Mouse (Mus musculus): ENCODE data around the gene Calm5. TPM values are rescaled to one million over a fixed set of nuclear protein-coding genes. Genes with fewer than 3 reads are reported as not detected.

Gene Calm5
- total RNA-seq, 2 experiments from 2014 or later = not detected

Other genes starting within 250 kb of the Calm5 start
- gene Fam208b, start 243.1 kb upstream of the Calm5 start, total RNA-seq (2015) = 27.4 and 28.6 TPM in 2 replicates
- gene Fam208b, start 243.1 kb upstream of the Calm5 start, total RNA-seq (2017) = 16.7 and 20.6 TPM in 2 replicates
- 5.6 and 9.0 TPM in 2 replicates for gene Asb13, start 220.1 kb upstream of the Calm5 start, total RNA-seq (2015)
- gene Asb13, start 220.1 kb upstream of the Calm5 start, total RNA-seq (2017) = 2.7 and 4.0 TPM in 2 replicates
- gene Calml3, start 49.9 kb upstream of the Calm5 start, total RNA-seq (2015) = not detected in 2 replicates
- not detected in 2 replicates for gene Calml3, start 49.9 kb upstream of the Calm5 start, total RNA-seq (2017)
- gene Calm4, start 16.4 kb upstream of the Calm5 start, total RNA-seq (2015) = not detected in 2 replicates
- gene Calm4, start 16.4 kb upstream of the Calm5 start, total RNA-seq (2017) = not detected in 2 replicates
- gene Net1, start 64.0 kb downstream of the Calm5 start, total RNA-seq (2015) = 31.1 and 38.0 TPM in 2 replicates
- 81.2 and 102 TPM in 2 replicates for gene Net1, start 64.0 kb downstream of the Calm5 start, total RNA-seq (2017)
- not detected in 2 replicates for gene Tubal3, start 64.1 kb downstream of the Calm5 start, total RNA-seq (2015)
- gene Tubal3, start 64.1 kb downstream of the Calm5 start, total RNA-seq (2017) = not detected in 2 replicates
- not detected in 2 replicates for gene Ucn3, start 91.2 kb downstream of the Calm5 start, total RNA-seq (2015)
- gene Ucn3, start 91.2 kb downstream of the Calm5 start, total RNA-seq (2017) = not detected in 2 replicates
- gene Akr1c14, start 194.8 kb downstream of the Calm5 start, total RNA-seq (2015) = not detected in 2 replicates
- gene Akr1c14, start 194.8 kb downstream of the Calm5 start, total RNA-seq (2017) = not detected in 2 replicates

All from megakaryocyte, adult 5-6 weeks (primary cell).